Mouse (Mus musculus) lung, embryonic 14.5 days (tissue): ENCODE data around the gene Mef2b. TPM values are rescaled to one million over a fixed set of nuclear protein-coding genes. Genes with fewer than 3 reads are reported as not detected.

Experiments
- ATAC-seq: fragments of 200-750 bp; cut with Nextera tagmentation; 2 replicates; pipeline ENCODE4 v1.8.0; 2017; ENCODE audit warnings: mild to moderate bottlenecking, moderate TSS enrichment, moderate library complexity; ENCODE audit not compliant: insufficient read depth
- DNase-seq: peaks from one replicate; pipeline ENCODE4 v3.0.0-alpha.2; 2015
- H3K27ac ChIP-seq: fragments of 300-500 bp; sonication (generic); 2 replicates; pipeline ENCODE4 v1.5.1; 2014; ENCODE audit warnings: low read depth, mild to moderate bottlenecking, moderate library complexity
- H3K27me3 ChIP-seq: fragments of 300-500 bp; sonication (generic); 2 replicates; pipeline ENCODE4 v1.6.1; 2014; ENCODE audit warnings: low read length, control low read depth; ENCODE audit not compliant: insufficient read depth
- H3K36me3 ChIP-seq: fragments of 300-500 bp; sonication (generic); 2 replicates; pipeline ENCODE4 v1.6.1; 2014; ENCODE audit warnings: control low read depth; ENCODE audit not compliant: insufficient read depth
- H3K4me1 ChIP-seq: fragments of 300-500 bp; sonication (generic); 2 replicates; pipeline ENCODE4 v1.6.1; 2014; ENCODE audit warnings: antibody characterized with exemption, control low read depth; ENCODE audit not compliant: insufficient read depth
- H3K4me2 ChIP-seq: fragments of 300-500 bp; sonication (generic); 2 replicates; pipeline ENCODE4 v1.6.1; 2014; ENCODE audit warnings: mild to moderate bottlenecking
- H3K4me3 ChIP-seq: fragments of 300-500 bp; sonication (generic); 2 replicates; pipeline ENCODE4 v1.5.1; 2014; ENCODE audit warnings: low read depth, low read length
- H3K9ac ChIP-seq: fragments of 300-500 bp; sonication (generic); 2 replicates; pipeline ENCODE4 v1.6.1; 2014
- H3K9me3 ChIP-seq: fragments of 300-500 bp; sonication (generic); 2 replicates; pipeline ENCODE4 v1.6.1; 2016; ENCODE audit warnings: low read depth, low read length, control low read depth
- CTCF ChIP-seq: IDR thresholded peaks from 2 replicates; pipeline ENCODE4 v1.5.1; 2016; ENCODE audit warnings: antibody characterized with exemption, low read depth
- WGBS: fragments of 180-500 bp; shearing (Covaris S2); extraction: QIAGEN DNeasy Blood & Tissue Kit; methylation state at CpG from one replicate; pipeline ENCODE4 v1.1.7; 2014; 5-methylcytosine and 5-hydroxymethylcytosine counted together
- polyA plus RNA-seq: library from polyadenylated mRNA; unstranded; fragments of >200 nt; fragmentation: Nextera tagmentation; extraction: Ambion mirVana; gene quantifications from 2 replicates; pipeline ENCODE4 v1.2.1, GENCODE M21; 2014

Mef2b gene
- polyA plus RNA-seq, 1 experiment from 2014 or later: 0.28 TPM

DNA sequence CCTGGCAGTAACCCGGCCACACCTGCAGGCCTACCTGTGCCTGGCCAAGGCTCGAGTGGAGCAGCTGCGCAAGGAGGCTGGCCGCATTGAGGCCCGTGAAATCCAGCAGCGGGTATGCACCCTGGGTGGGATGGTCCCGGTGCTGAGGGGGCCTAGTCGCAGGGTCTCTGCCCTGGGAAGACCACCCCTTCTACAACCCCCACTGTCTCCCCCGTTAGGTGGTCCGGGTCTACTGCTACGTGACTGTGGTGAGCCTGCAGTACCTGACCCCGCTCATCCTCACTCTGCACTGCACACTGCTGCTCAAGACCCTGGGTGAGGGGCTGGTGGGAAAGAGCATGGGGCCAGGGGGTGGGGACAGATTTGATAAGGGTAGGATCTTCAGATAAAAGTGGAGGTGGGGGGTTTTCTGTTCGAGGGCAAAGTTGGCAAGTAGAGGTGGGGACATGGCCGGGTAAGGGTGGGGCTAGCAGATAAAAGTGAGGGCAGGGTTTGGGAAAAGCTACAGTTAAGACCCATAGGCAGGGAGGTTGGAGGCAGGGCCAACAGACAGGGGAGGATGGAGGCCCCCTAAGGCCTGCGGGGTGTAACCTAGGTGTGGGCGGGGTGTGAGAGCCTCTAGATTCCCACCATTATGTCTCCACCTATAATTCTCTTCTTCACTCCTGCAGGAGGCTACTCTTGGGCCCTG lies 41.8 kb downstream of the Mef2b start:
- no peaks in the 10 kb centered on the region for H3K27me3 ChIP-seq
- H3K4me3 ChIP-seq: no peak overlapping the region
- no peaks in the 10 kb centered on the region for H3K4me1 ChIP-seq
- no peaks in the 10 kb centered on the region for H3K9me3 ChIP-seq
- DNase-seq: no peak
- H3K27ac ChIP-seq: no peak overlapping the region
- no peak for TF ChIP-seq CTCF
- H3K9ac ChIP-seq: no peak overlapping the region
- ATAC-seq: no peak
- no peak overlapping the region for H3K4me2 ChIP-seq
- WGBS: 71% methylated on average over 16 of the region's 16 CpGs
- peaks cover 53% of the 10 kb centered on the region; the same call in 1 of the 2 replicates for H3K36me3 ChIP-seq

DNA sequence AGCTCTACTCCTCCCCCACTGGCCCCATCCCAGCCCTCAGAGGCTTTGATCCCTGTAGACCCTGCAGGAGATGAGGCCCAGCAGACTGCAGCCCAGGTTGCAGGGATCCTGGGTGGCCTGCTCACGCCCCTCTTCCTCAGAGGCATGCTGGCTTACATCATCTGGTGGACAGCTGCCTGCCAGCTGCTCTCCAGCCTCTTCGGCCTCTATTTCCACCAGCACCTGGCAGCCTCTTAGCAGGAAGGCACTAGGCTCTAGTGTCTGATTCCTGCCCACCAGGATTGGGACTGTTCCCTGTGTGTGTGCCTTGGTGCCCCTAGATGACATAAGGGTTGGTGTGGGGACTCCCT lies 42.4 kb downstream of the Mef2b start:
- Histone ChIP-seq H3K4me2 (no peak overlapping the region), H3K4me1 (no peaks in the 10 kb centered on the region), H3K4me3 (no peak overlapping the region), H3K36me3 (peaks cover 49% of the 10 kb centered on the region; the same call in 1 of the 2 replicates), H3K27me3 (no peaks in the 10 kb centered on the region), H3K27ac (no peak overlapping the region), H3K9ac (no peak overlapping the region), H3K9me3 (no peaks in the 10 kb centered on the region)
- ATAC-seq: no peak
- no peak for TF ChIP-seq CTCF
- WGBS: 49% methylated on average over 2 of the region's 2 CpGs
- DNase-seq: no peak

DNA sequence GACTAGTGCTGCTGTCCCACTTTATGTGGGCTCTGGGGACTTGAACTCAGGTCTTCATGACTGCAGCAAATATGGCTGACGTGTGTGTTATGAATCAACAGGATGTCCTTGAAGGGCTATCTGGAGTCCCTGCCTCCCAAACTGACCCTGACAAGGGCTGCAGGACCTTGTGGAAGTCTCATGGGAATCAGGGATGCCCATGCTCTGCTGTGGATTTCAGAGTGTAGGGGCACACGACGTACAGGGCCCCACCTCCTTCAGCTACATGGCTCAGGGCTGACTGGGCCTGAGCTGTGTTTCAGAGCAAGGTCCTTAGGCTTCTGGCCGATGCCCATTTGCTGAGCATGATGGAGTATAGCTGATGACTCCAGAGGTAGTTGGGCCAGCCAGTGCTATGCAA lies 43.7 kb downstream of the Mef2b start:
- Histone ChIP-seq H3K9ac (no peak overlapping the region), H3K27me3 (no peaks in the 10 kb centered on the region), H3K9me3 (no peaks in the 10 kb centered on the region), H3K36me3 (peaks cover 37% of the 10 kb centered on the region; the same call in 1 of the 2 replicates), H3K4me2 (no peak overlapping the region), H3K27ac (no peak overlapping the region), H3K4me1 (no peaks in the 10 kb centered on the region), H3K4me3 (no peak overlapping the region)
- DNase-seq (no peak), ATAC-seq (no peak)
- 84% methylated on average over 4 of the region's 4 CpGs for WGBS
- TF ChIP-seq CTCF: no peak

DNA sequence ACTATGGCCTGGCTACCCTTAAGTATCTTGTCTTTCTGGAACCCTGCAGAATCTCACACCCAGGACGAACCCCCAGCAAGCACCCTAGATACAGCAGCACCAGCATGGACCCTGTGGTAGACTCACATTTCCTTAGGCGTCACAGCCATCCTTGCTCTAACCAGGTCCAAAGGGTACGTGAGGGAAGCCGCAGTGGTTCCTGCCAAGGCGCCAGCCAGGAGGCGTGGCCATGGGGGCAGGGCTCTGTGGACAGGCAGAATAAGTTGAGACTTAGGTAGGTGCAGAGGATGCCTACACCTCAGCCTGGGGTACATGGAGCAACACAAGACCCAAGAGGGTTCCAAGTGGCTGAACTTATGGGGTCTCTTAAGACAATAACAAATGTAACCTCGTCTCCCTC lies 49.2 kb downstream of the Mef2b start:
- no peak for TF ChIP-seq CTCF
- Histone ChIP-seq H3K9me3 (no peaks in the 10 kb centered on the region), H3K4me2 (no peak overlapping the region), H3K27ac (no peak overlapping the region), H3K9ac (no peak overlapping the region), H3K27me3 (no peaks in the 10 kb centered on the region), H3K4me1 (no peaks in the 10 kb centered on the region), H3K4me3 (no peak overlapping the region), H3K36me3 (no peaks in the 10 kb centered on the region)
- no peak for ATAC-seq
- DNase-seq: no peak
- WGBS: 63% methylated on average over 7 of the region's 7 CpGs

DNA sequence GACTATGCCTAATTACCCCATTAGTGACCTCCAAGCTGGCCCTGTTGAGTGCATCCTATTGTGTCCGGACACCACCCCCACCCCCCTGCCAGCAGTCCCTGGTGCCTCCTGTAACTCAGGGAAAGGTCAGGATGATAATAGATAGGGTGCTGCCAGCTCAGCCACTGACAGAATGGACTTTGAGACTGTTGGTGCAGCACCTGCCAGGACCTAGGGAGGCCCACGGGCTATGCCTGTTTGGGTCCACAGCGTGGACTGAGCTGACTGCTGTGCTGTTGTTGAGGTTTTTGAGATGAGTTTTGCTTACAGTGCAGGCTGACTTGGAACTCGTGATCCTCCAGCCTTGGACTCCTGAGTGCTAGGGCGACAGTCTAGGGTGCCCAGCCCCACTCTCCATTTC lies 53.7 kb downstream of the Mef2b start:
- H3K36me3 ChIP-seq: no peaks in the 10 kb centered on the region
- no peak overlapping the region for H3K4me3 ChIP-seq
- no peak for DNase-seq
- no peaks in the 10 kb centered on the region for H3K4me1 ChIP-seq
- H3K9me3 ChIP-seq: no peaks in the 10 kb centered on the region
- H3K9ac ChIP-seq: no peak overlapping the region
- TF ChIP-seq CTCF: no peak
- H3K27me3 ChIP-seq: no peaks in the 10 kb centered on the region
- H3K4me2 ChIP-seq: no peak overlapping the region
- H3K27ac ChIP-seq: no peak overlapping the region
- WGBS: 66% methylated on average over 5 of the region's 5 CpGs
- no peak for ATAC-seq

DNA sequence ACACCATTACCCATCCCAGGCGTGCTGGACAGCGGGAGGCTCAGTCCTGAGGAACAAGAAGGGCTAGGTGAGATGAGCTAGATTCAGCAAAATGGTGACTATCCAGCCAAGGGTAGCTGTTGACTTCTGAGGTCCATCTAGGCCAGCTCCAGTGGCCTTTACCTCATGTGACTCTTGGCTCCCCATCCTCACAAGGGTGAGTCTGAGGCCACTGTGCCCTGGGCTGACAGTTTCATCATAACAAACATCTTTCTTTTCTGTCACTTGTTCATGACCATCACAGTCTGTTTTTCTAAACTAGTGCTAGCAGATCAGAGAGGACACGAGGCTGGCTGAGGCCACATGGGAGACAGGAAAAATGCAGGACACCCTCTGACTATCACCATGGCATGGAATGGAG lies 54.7 kb downstream of the Mef2b start:
- H3K4me2 ChIP-seq: no peak overlapping the region
- H3K9ac ChIP-seq: no peak overlapping the region
- no peaks in the 10 kb centered on the region for H3K4me1 ChIP-seq
- no peak for TF ChIP-seq CTCF
- H3K4me3 ChIP-seq: no peak overlapping the region
- H3K27ac ChIP-seq: no peak overlapping the region
- no peaks in the 10 kb centered on the region for H3K9me3 ChIP-seq
- H3K27me3 ChIP-seq: no peaks in the 10 kb centered on the region
- WGBS: 53% methylated on average over 3 of the region's 3 CpGs
- DNase-seq (no peak), ATAC-seq (no peak)
- no peaks in the 10 kb centered on the region for H3K36me3 ChIP-seq

DNA sequence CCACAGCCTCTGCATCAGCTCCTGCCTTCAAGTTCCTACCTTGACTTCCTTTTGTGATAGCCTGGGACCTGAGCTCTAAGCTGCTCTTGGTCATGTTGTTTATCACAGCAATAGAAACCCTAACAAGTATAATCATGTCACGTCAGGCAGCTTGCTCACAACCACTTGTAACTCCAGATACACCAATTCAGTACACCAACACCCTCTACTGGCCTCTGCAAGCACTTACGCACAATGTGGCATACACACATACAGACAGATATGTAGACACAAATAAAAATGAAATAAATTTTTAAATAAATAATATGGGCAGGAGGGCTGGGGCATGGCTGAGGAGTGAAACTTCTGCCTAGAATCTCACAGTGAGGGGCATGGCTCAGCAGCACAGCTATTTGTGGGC lies 56.3 kb downstream of the Mef2b start:
- no peak overlapping the region for H3K27ac ChIP-seq
- H3K27me3 ChIP-seq: no peaks in the 10 kb centered on the region
- no peak overlapping the region for H3K9ac ChIP-seq
- H3K9me3 ChIP-seq: no peaks in the 10 kb centered on the region
- H3K4me3 ChIP-seq: no peak overlapping the region
- H3K4me2 ChIP-seq: no peak overlapping the region
- no peak for TF ChIP-seq CTCF
- ATAC-seq: no peak
- no peaks in the 10 kb centered on the region for H3K36me3 ChIP-seq
- 76% methylated on average over 2 of the region's 2 CpGs for WGBS
- DNase-seq: no peak
- peaks cover 3% of the 10 kb centered on the region; the same call in 1 of the 2 replicates for H3K4me1 ChIP-seq
